Mouse (Mus musculus): ENCODE measurements around the gene Slc25a16.
A peak's percentile ranks its signal among the peaks of the same experiment; 100 is the strongest.

The Slc25a16 gene

GRCm38 (mm10) chr10:62919925-62920765, at the start of gene Slc25a16:
Gene Slc25a16 (plus strand): TSS chr10:62920633.
- peak; percentile 94 for DNase-seq

- DNase-seq: no peak
These were observed 45.6 kb upstream of the Slc25a16 start for GRCm38 (mm10) chr10:62874828-62875227.

DNA sequence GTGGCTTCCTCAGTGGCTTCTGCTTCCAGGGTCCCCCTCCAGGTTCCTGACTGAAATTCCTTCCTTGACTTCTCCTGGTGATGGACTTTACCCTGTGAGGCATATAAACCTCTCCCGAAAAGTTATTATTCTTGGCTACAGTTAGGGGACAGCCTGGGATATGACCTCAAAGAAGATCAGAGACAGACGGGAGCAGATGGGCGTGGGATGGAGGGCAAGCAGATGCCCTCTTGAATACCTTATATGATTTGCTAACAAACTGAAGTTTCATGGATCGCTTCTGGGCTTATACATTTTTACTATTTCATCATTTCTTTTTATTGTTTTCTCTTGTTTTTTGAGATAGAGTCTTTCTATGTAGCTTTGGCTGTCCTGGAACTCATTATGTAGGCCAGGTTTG, 44.9 kb upstream of the Slc25a16 start:
- no peak for DNase-seq

- DNase-seq: no peak
These were observed 42.4 kb upstream of the Slc25a16 start for GRCm38 (mm10) chr10:62878056-62878455.

- no peak for DNase-seq
These were observed 39.2 kb upstream of the Slc25a16 start for GRCm38 (mm10) chr10:62881211-62881610.

GRCm38 (mm10) chr10:62883933-62884372, 36.5 kb upstream of the Slc25a16 start:
- no peak for DNase-seq

DNA sequence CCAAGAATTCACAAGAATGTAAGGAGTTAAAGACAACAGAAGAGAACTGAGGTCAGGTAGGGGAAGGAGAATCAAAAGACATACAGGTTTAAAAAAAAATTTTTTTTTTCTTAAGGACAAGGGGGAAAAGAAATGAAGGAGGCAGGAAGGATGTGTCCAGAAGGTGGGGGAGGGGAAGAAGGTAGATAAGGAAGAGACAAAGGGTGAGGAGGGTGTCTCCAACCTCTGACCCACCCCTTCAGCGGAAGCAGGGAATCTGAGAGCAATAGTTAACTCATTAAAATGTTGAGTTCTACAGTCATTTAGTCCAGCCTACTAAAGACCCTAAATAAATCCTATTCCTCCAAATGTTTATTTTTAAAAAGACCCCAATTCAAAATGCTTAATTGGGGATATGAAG, 35.9 kb upstream of the Slc25a16 start:
- no peak for DNase-seq

- no peak for DNase-seq
These were observed 35.0 kb upstream of the Slc25a16 start for GRCm38 (mm10) chr10:62885460-62885859.

DNA sequence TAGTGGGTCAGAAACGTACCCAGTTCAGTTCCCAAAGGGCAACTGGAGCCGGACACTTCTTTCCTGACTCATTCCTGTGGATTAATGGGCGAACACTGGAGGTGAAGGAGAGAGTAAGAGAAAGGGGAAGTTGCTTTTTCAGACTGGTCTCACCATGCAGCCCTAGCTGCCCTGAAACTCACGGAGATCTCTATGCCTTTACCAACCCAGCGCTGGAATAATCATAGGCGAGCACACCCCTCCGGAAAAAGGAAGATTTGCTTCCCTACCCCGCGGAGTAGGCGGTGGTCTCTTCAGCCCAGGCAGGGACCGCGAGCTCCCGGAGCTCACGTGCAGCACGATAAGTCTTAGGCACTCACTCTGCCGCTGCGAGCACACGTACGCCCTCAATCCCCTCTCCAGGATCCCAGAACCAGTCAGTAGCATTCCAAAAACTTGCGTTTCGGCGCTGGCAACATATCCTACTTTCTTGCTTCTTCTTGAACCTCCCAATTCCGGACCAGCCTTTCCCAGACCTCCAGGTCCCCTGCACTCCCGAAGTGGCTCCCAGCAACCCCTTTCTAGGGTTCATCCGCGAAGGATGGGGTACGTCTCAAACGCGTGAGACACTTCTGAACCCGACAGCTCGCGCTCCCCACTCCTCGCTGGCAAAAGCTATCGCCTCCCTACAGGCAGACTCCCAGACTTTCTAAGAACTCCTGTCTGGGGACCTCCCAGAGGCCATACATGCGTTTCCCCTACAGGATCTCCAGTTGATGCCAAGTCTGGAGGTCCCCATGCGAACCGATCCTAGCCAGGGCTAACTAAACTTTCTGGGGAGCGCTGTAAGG, 34.2 kb upstream of the Slc25a16 start:
- no peak for DNase-seq

GRCm38 (mm10) chr10:62886799-62887591, 33.4 kb upstream of the Slc25a16 start:
- DNase-seq: peak; percentile 58

GRCm38 (mm10) chr10:62891025-62891424, 29.4 kb upstream of the Slc25a16 start:
- no peak for DNase-seq

GRCm38 (mm10) chr10:62892549-62893232, 27.7 kb upstream of the Slc25a16 start:
- DNase-seq: no peak

DNA sequence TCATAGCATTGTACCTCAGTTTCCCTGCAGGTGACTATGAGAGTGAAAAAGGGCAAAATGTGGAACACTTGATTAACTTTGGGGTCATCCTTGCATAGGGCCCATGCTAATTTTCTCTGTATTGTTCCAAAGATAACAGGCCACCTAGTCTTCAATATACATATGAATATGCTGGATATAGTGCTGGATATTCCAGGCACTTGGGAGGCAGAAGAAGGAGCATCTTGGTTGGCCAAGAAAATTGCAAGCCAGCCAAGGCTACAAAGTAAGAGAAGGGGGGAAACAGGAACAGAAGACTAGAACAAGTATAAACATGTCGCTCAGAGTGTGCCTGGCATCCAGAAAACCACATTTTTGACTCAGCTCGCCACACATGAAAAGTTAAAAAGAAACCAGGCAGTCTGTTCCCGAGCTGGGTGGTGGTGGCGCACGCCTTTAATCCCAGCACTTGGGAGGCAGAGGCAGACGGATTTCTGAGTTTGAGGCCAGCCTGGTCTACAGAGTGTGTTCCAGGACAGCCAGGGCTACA, 27.0 kb upstream of the Slc25a16 start:
- DNase-seq: no peak

GRCm38 (mm10) chr10:62894447-62894846, 26.0 kb upstream of the Slc25a16 start:
- DNase-seq: no peak

- DNase-seq: no peak
These were observed 25.0 kb upstream of the Slc25a16 start for GRCm38 (mm10) chr10:62895386-62895785.

GRCm38 (mm10) chr10:62896035-62896434, 24.4 kb upstream of the Slc25a16 start:
- DNase-seq: no peak

DNA sequence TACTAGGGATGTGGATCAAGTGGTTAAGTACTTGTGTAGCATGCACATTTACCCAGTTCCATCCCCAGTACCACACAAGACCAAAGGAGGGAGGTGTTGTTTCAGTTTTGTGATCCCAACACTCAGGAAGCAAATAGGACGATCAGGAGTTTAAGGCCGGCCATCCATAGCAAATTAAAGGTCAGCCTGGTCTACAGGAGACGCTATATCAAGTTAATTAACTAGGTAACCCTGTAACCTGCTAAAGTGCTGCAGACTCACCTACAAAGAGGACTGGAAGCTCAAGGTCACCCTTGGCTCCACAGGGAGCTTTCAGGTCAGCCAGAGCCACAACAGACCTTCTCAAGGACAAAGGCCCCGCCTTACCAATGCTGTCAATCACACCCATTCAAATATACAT, 23.7 kb upstream of the Slc25a16 start:
- DNase-seq: no peak

DNA sequence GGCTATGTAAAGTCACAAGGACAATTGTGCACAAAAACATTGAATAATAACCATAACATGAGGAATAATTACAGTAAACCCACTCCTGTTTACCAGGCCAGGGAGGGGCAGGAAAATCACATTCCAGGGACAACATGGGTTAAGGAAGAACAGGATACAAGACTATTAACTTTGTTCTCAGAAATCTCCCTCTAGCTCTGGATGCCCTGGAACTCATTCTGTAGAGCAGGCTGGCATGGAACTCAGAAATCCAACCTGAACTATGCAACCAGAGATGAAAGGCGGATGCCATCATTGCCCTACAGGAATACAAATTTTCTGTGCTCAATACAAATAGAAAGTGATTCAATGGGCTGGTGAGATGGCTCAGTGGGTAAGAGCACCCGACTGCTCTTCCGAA, 23.0 kb upstream of the Slc25a16 start:
- DNase-seq: no peak

GRCm38 (mm10) chr10:62898061-62898460, 22.4 kb upstream of the Slc25a16 start:
- no peak for DNase-seq

- no peak for DNase-seq
These were observed 20.3 kb upstream of the Slc25a16 start for GRCm38 (mm10) chr10:62900144-62900543.

GRCm38 (mm10) chr10:62901826-62902225, 18.6 kb upstream of the Slc25a16 start:
- DNase-seq: no peak

GRCm38 (mm10) chr10:62902829-62903228, 17.6 kb upstream of the Slc25a16 start:
- DNase-seq: no peak

All from cerebellum, adult 9-11 months (tissue).